Mouse (Mus musculus): ENCODE measurements around the gene Olfr568. TPM values are rescaled to one million over a fixed set of nuclear protein-coding genes. Genes with fewer than 3 reads are reported as not detected.

The Olfr568 gene
- polyA plus RNA-seq, 1 experiment from 2014 or later = not detected

- H3K4me1 ChIP-seq (replicated peaks; ENCODE audit: control insufficient read depth, insufficient read depth, low read length) = no peaks in the 10 kb centered on the region
- no peaks in the 10 kb centered on the region for H3K36me3 ChIP-seq (replicated peaks; ENCODE audit: control insufficient read depth, insufficient read depth)
- no peak overlapping the region for H3K4me3 ChIP-seq (replicated peaks; ENCODE audit: low read length)
- H3K9me3 ChIP-seq (ENCODE audit: control insufficient read depth, low read length) = no peaks in the 10 kb centered on the region
- no peak overlapping the region for H3K4me2 ChIP-seq (replicated peaks)
- ATAC-seq (ENCODE audit: low FRiP score) (no peak), DNase-seq (ENCODE audit: low spot score) (no peak)
- H3K9ac ChIP-seq = no peak overlapping the region
- no peaks in the 10 kb centered on the region for H3K27me3 ChIP-seq (ENCODE audit: control insufficient read depth, insufficient read depth, low read length)
- H3K27ac ChIP-seq = no peak overlapping the region
- WGBS = 70% methylated on average over 3 of the region's 3 CpGs
Measured at GRCm38 (mm10) chr7:102927105-102927504, 50.2 kb downstream of the Olfr568 start.

Other genes with a start within 250 kb of the Olfr568 start
- gene Olfr554, start 238.7 kb upstream of the Olfr568 start, polyA plus RNA-seq (2014; fragmentation: Nextera tagmentation; extraction: Ambion mirVana) = not detected in 2 replicates
- not detected in 2 replicates for gene Olfr555, start 218.3 kb upstream of the Olfr568 start, polyA plus RNA-seq (2014; fragmentation: Nextera tagmentation; extraction: Ambion mirVana)
- gene Olfr556, start 212.2 kb upstream of the Olfr568 start, polyA plus RNA-seq (2014; fragmentation: Nextera tagmentation; extraction: Ambion mirVana) = not detected in 2 replicates
- gene Trim68, start 189.8 kb upstream of the Olfr568 start, polyA plus RNA-seq (2014; fragmentation: Nextera tagmentation; extraction: Ambion mirVana) = 8.3 and 8.4 TPM in 2 replicates
- not detected in 2 replicates for gene Olfr557, start 181.2 kb upstream of the Olfr568 start, polyA plus RNA-seq (2014; fragmentation: Nextera tagmentation; extraction: Ambion mirVana)
- gene Olfr558, start 174.9 kb upstream of the Olfr568 start, polyA plus RNA-seq (2014; fragmentation: Nextera tagmentation; extraction: Ambion mirVana) = 0.08 and 0.22 TPM in 2 replicates
- not detected in 2 replicates for gene Olfr33, start 158.1 kb upstream of the Olfr568 start, polyA plus RNA-seq (2014; fragmentation: Nextera tagmentation; extraction: Ambion mirVana)
- not detected in 2 replicates for gene Olfr559, start 149.6 kb upstream of the Olfr568 start, polyA plus RNA-seq (2014; fragmentation: Nextera tagmentation; extraction: Ambion mirVana)
- gene Olfr560, start 117.8 kb upstream of the Olfr568 start, polyA plus RNA-seq (2014; fragmentation: Nextera tagmentation; extraction: Ambion mirVana) = not detected in 2 replicates
- gene Olfr78, start 117.7 kb upstream of the Olfr568 start, polyA plus RNA-seq (2014; fragmentation: Nextera tagmentation; extraction: Ambion mirVana) = 0.13 and 0.17 TPM in 2 replicates
- not detected in 2 replicates for gene Olfr561, start 105.9 kb upstream of the Olfr568 start, polyA plus RNA-seq (2014; fragmentation: Nextera tagmentation; extraction: Ambion mirVana)
- gene Olfr564, start 73.6 kb upstream of the Olfr568 start, polyA plus RNA-seq (2014; fragmentation: Nextera tagmentation; extraction: Ambion mirVana) = not detected in 2 replicates
- gene Olfr566, start 18.4 kb upstream of the Olfr568 start, polyA plus RNA-seq (2014; fragmentation: Nextera tagmentation; extraction: Ambion mirVana) = not detected in 2 replicates
- gene Olfr569, start 13.8 kb downstream of the Olfr568 start, polyA plus RNA-seq (2014; fragmentation: Nextera tagmentation; extraction: Ambion mirVana) = not detected in 2 replicates
- gene Olfr570, start 17.5 kb downstream of the Olfr568 start, polyA plus RNA-seq (2014; fragmentation: Nextera tagmentation; extraction: Ambion mirVana) = 0.25 TPM in 1 of 2 replicates, not detected in the other
- not detected in 2 replicates for gene Olfr571, start 40.4 kb downstream of the Olfr568 start, polyA plus RNA-seq (2014; fragmentation: Nextera tagmentation; extraction: Ambion mirVana)
- gene Olfr572, start 47.3 kb downstream of the Olfr568 start, polyA plus RNA-seq (2014; fragmentation: Nextera tagmentation; extraction: Ambion mirVana) = not detected in 2 replicates
- gene Olfr573-ps1, start 65.5 kb downstream of the Olfr568 start, polyA plus RNA-seq (2014; fragmentation: Nextera tagmentation; extraction: Ambion mirVana) = not detected in 2 replicates
- gene Olfr574, start 71.3 kb downstream of the Olfr568 start, polyA plus RNA-seq (2014; fragmentation: Nextera tagmentation; extraction: Ambion mirVana) = not detected in 2 replicates
- gene Olfr575, start 81.7 kb downstream of the Olfr568 start, polyA plus RNA-seq (2014; fragmentation: Nextera tagmentation; extraction: Ambion mirVana) = not detected in 2 replicates
- gene Olfr576, start 85.5 kb downstream of the Olfr568 start, polyA plus RNA-seq (2014; fragmentation: Nextera tagmentation; extraction: Ambion mirVana) = not detected in 2 replicates
- not detected in 2 replicates for gene Olfr577, start 98.8 kb downstream of the Olfr568 start, polyA plus RNA-seq (2014; fragmentation: Nextera tagmentation; extraction: Ambion mirVana)
- not detected in 2 replicates for gene Olfr578, start 112.2 kb downstream of the Olfr568 start, polyA plus RNA-seq (2014; fragmentation: Nextera tagmentation; extraction: Ambion mirVana)
- not detected in 2 replicates for gene Olfr582, start 160.9 kb downstream of the Olfr568 start, polyA plus RNA-seq (2014; fragmentation: Nextera tagmentation; extraction: Ambion mirVana)
- gene Olfr583, start 174.2 kb downstream of the Olfr568 start, polyA plus RNA-seq (2014; fragmentation: Nextera tagmentation; extraction: Ambion mirVana) = not detected in 2 replicates
- gene Olfr584, start 204.8 kb downstream of the Olfr568 start, polyA plus RNA-seq (2014; fragmentation: Nextera tagmentation; extraction: Ambion mirVana) = not detected in 2 replicates
- not detected in 2 replicates for gene Olfr585, start 220.6 kb downstream of the Olfr568 start, polyA plus RNA-seq (2014; fragmentation: Nextera tagmentation; extraction: Ambion mirVana)
- not detected in 2 replicates for gene Olfr586, start 248.5 kb downstream of the Olfr568 start, polyA plus RNA-seq (2014; fragmentation: Nextera tagmentation; extraction: Ambion mirVana)